Mouse (Mus musculus) cerebellum, postnatal 25 days (tissue): Measurements from ENCODE around the gene Baiap2l1.

ENCODE experiments used
- DNase-seq, 2 experiments: peaks; one replicate each; pipeline ENCODE4 v3.0.0; 2021; ENCODE audit warnings: mixed read lengths in 2 of 2

The Baiap2l1 gene

DNA sequence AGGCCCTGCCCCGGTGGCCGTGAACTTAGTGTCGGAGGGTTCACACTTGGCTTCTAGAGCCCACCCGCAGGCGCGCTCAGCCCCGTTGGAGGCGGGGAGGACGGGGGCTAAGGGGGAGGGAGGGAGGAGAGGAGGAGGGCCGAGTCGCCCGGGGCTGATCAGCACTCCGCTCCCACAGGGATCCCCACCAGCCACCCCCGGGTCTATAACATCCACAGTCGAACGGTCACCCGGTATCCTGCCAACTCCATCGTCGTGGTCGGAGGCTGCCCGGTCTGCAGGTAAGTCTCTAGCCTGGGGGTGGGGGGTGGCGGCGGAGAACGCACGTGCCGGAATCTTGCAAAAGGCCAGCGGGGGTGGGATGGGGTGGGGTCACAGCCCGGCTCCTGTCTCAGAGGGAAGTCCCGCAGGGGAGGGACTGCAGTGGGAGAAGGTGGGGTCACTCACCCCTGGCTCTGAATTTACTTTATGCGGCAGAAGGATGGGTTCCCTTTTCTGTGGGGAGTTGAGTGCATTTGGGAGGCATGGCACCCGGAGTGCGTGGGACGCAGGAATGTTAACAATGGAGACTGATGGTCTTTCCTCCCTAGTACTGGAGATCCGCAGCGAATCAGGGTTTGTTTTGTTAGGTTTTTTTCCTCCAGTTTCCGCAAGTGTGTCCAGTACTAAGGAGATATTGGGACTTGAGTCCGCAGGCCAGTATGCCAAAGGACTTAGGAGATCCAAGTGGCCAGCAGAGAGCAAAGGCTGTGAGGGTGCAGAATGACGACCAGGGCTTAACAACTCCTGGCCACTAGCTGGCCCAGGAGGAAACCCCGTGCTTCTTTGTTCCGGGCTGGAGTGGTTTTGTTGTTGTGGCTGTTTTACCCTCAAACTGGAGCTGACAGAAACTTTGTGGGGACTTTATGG is 102.0 kb downstream of the Baiap2l1 start:
- peak; percentile 48 to 60 for DNase-seq

DNA sequence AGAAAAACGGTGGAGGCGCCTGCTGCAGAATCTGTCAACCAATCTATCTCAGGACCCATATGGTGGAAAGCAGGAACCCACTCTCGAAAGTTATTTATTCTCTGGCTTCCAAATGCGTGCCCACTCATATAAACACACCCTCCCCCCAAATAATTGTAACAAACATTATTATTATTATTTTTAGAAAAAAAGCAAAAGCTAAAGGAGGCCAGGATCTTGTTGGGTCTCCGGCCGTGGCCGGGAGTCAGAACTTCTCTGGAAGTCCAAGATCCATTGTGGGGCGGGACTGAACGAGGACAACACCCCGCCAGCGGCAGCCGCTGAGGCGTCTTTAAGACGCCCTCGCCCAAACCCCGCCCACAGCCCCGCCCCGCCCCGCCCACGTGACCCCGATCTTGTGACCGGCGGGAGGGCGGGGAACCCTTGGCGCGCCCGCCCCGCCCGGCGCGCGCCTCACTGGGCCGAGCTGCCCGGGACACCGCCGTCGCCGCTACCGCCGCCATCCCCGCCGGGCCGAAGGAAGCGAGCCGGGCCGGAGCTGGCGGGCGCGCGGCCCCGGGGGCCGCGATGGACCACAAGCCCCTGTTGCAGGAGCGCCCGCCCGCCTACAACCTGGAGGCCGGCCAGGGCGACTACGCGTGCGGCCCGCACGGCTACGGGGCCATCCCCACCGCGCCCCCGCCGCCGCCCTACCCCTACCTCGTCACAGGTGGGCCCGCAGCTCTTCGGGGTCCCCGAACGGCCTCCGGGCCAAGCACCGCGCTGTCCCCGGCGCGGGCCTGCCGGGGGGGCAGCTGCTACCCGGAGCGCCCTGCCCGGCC is 102.9 kb downstream of the Baiap2l1 start:
- DNase-seq: peak; percentile 86 to 92

GRCm38 (mm10) chr5:144254122-144254810 is 103.6 kb downstream of the Baiap2l1 start:
- DNase-seq: peak in 1 of 2 experiments; percentile 27

DNA sequence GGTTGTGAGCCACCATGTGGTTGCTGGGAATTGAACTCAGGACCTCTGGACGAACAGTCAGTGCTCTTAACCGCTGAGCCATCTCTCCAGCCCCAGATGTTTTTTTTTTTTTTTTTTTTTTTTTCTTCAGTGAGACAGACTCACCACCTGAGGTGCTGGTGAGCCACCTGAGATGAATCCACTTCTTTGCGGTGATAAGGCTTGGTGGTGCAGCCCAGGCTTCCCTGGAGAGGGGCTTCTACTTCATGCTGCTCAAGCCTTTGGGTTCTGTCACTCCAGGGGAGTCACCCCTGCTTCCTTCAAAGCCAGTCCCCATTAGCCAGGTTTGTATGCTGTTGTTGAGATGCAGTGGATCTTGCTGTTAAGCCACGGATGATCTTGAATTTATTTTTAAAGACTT is 104.7 kb downstream of the Baiap2l1 start:
- DNase-seq: no peak

GRCm38 (mm10) chr5:144251876-144252577 is 105.9 kb downstream of the Baiap2l1 start:
- DNase-seq: no peak

GRCm38 (mm10) chr5:144249871-144250270 is 108.0 kb downstream of the Baiap2l1 start:
- no peak for DNase-seq

DNA sequence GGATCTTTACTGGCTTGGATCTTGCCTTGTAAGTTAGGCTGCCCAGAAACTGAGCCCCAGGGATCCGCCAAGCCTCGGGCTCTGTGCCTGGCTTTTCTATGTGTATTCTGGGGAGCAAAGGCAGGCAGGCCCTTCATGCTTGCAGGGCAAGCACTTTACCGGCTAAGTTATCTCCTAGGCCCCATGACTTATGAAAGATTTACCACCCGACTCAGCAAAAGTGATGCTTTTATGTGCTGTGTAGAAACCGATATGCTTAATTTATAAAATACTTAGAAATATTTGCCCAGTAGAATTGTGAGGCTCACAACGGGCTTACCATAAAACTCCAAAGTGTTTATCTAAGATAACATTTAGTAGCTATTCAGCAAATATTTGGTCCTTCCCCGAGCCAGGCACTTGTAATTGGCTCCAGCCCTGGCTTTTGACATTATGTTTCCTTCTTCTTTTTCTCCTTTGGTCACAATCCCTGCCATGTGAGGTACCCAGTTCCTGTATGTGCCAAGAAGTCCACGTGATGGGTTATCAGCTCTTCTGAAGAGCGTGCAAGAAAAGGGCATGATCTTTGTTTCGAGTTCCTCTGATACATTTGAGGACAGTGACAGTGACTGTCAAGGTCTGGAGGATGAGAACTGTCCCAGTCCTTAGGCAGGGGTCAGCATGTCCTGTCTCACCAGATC is 109.9 kb downstream of the Baiap2l1 start:
- no peak for DNase-seq

DNA sequence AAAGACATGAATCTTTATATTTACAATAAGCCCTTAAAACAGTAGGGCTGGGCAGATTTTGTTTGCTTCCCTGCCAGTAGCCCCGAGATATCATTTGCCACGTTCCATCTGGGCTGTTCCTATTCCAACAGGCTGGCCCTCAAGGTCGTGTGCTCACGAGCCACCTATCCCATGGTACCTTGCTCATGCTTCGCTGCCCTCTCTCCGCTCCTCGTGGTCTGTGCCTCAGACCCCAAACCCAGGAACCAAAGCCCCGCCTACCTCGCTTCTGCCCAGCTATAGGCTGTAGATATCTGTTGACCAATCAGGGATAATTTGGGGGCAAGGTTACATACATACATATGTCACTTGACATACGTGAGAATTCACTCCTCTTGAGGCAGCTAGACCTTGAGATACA is 110.6 kb downstream of the Baiap2l1 start:
- DNase-seq: no peak

DNA sequence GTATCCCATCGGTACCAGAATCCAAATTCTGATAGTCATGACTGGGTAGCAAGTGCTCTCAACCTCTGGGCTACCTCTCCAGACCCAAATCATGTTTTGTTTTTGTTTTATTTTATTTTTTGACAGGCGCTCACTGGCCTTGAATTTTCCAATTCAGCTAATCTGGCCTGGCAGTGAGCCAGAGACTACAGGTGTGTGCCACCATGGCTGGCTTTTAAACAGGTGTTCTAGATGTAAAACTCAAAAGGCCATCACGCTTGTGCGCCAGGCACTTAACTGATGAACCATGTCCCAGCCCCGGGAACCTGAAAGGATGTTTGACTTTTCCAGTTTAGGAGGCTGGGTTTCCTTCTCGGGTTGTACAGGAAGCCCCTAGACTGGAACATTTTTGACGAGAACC is 111.2 kb downstream of the Baiap2l1 start:
- DNase-seq: no peak

GRCm38 (mm10) chr5:144245592-144245991 is 112.3 kb downstream of the Baiap2l1 start:
- no peak for DNase-seq

GRCm38 (mm10) chr5:144243901-144244487 is 113.9 kb downstream of the Baiap2l1 start, which contains the start of gene Bri3:
Gene Bri3 (plus strand): TSS chr5:144244437.
- DNase-seq: no peak

DNA sequence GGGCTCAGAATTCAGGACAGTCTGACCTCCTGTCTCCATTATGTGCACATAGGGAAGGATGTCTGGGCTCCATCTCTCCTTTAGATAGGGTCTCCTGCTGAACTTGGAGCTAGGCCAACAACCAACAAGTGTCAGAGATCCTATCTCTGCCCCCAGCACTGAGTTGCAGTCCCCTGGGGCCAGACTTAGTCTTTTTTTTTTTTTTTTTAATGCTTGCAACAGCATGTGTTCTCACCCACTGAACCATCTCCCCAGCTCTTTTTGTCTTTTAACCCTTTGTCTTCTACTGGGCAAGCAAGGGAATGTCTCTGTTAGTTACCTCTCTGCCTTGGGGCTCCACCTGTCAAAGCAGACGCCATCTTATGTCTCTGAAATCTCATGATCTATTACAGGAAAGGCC is 118.9 kb downstream of the Baiap2l1 start:
- DNase-seq: no peak

DNA sequence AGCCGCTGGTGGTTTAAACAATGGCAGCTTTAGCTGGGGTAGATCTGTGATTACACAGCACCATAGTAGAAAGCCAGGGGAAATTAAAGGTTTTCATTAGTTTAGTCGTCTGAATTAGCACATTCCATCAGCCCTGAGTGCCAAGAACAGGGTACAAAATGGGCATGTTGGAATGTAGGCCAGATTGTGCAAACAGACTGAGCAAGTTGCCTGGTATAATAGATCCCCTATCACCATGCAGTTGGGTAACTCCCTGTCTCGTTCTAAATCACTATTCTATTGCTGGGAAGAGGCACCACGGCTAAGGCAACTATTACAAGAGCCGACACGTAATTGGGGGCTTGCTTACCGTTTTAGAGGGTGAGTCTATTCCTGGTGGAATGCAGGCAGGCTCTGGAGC is 123.2 kb downstream of the Baiap2l1 start:
- DNase-seq: no peak

DNA sequence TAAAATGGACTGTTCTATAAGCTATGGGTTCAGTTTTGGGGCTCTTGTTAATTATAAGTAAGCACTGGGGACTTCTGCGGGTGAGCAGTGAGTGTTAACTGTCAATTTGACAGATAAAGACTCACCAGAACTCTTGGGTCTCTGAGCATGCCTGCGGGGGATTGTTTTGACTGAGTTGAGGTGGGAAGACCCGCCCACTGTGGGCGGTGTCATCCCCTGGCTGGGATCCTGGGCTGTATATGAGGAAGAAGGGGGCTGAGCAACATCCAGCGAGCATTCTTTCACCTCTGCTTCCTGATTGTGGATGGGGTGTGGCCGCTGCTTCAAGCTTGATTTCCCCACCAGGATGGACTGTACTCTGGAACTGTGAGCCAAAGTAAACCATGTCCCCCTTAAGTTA is 123.7 kb downstream of the Baiap2l1 start:
- DNase-seq: no peak

DNA sequence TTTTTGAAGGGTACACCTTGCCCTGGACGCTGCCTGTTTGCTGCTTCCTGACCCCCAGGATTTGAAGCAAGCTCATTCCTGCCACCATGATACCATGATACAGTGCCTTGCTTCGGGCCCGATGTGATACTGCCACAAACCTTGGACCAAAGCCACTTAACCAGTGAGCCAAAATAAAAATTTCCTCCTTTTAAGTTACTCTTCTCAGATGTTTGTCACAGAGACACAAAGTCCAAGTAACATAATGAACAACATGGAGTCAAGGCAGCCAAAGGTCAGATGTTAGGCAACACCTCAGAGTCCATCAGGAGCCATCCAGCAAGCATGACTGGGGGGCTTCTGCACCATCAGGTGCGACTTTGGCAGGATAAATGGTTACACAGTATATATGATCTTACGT is 125.4 kb downstream of the Baiap2l1 start:
- DNase-seq: no peak

- DNase-seq: no peak
Observed at GRCm38 (mm10) chr5:144231410-144231809, 126.5 kb downstream of the Baiap2l1 start.

GRCm38 (mm10) chr5:144230216-144230615 is 127.7 kb downstream of the Baiap2l1 start:
- DNase-seq: no peak

GRCm38 (mm10) chr5:144226220-144226619 is 131.7 kb downstream of the Baiap2l1 start:
- no peak for DNase-seq

DNA sequence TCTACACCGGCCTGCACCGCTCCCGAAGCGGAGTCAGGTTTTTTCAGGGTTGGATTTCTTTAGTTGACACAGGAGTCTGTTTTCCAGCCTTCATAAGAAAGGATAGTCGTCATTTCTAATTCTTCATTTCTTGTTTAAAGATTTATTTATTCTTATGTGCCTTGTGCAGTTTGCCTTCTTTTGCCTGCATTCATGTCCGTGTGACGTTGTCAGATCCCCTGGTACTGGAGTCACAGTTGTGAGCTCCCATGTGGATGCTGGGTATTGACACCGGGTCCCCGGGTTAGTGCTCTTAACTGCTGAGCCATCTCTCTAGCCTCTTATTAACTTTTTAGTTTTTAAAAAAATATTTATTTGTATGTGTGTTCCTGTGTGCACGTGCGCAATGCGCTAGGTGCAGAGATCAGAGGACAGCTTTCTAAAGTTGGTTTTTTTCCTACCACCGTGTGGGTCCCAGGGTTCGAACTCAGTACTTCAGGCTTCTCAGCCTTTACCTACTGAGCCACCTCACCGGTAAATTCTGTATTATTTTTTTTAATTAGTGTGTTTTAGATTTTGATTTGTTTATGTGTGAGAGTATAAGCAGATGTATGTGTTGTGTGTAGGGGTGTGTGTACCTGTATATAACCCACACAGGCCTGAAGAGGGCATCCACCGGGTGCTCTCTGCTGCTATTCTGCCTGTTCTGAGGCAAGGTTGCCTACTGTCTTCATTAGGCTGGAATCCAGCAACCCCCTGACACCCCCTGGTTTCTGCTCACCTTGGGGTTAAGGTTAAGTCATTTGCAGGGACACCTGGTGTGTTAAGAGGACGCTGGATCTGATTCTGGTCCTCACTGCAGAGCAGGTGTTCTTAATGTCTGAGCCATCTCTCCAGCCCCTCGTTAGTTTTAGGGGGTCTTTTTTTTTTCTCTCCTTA is 133.8 kb downstream of the Baiap2l1 start:
- peak in 1 of 2 experiments; percentile 43 for DNase-seq

GRCm38 (mm10) chr5:144223503-144223862 is 134.4 kb downstream of the Baiap2l1 start, which contains the start of gene Tecpr1:
Gene Tecpr1 (minus strand): TSS chr5:144223615.
- peak; percentile 96 to 98 for DNase-seq
